Mouse (Mus musculus) brain, embryonic 14.5 days (tissue): ENCODE results near the gene Abcc12.

Experiments
- CTCF ChIP-seq: fragments of 200-500 bp; IDR thresholded peaks from 2 replicates; pipeline ENCODE4 v1.5.1; 2012; ENCODE audit warnings: inconsistent platforms, mild to moderate bottlenecking, moderate library complexity, borderline replicate concordance; ENCODE audit not compliant: insufficient read depth, insufficient read length; ENCODE audit errors: extremely low read depth
- POLR2A ChIP-seq: fragments of 200-500 bp; IDR thresholded peaks from 2 replicates; pipeline ENCODE4 v1.6.1; 2012; ENCODE audit warnings: mild to moderate bottlenecking, inconsistent platforms, borderline replicate concordance; ENCODE audit not compliant: poor library complexity, insufficient read depth, insufficient read length, severe bottlenecking; ENCODE audit errors: extremely low read depth

DNA sequence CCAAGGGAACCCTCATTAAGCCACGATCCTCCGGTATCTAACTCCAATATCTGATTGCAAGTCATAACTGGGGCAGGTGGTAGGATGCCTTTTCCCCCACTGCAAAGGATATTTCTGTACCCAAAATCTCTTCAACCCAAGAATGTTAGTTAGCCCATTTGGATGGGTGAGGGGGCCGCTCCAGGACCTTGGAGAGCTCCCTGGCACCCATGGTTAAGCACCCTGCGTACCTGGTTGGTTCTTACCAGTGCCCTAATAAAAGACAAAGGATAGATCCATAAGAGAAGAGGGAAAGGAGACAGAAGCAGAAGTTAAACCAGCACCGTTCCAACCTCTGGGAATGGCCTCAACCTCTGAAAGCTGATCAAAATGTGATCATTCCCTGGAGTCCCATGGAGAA, 67.6 kb downstream of the Abcc12 start:
- TF ChIP-seq CTCF (no peak), POLR2A (no peak)
